Mouse (Mus musculus): ENCODE results near the gene Zfp827. TPM values are rescaled to one million over a fixed set of nuclear protein-coding genes. Genes with fewer than 3 reads are reported as not detected.
A peak's percentile ranks its signal among the peaks of the same experiment; 100 is the strongest.

Gene Zfp827
- total RNA-seq, 2 experiments from 2014 or later = 27.6 to 28.2 TPM

GRCm38 (mm10) chr8:79161172-79161778 is 133.0 kb downstream of the Zfp827 start:
- DNase-seq = no peak

GRCm38 (mm10) chr8:79162533-79163308 is 134.5 kb downstream of the Zfp827 start:
- DNase-seq = peak; percentile 89

DNA sequence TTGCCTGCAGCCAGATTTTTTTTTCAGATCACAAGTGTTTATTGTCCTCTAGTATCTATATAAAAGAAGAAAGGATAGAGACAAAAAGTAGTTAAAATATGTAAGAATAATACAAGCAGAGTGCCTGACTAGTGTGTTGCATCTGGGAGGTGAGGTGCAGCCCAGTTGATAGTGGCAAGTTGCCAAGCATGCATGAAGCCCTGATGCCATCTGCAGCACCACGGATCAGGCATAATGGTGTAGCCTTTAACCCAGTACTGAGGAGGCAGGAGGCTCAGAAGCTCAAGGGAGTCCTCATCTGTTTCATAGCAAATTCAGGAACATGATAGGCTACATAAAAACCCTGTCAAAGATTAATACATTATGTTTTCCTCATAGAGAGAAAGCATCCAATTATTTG is 136.1 kb downstream of the Zfp827 start:
- no peak for DNase-seq

DNA sequence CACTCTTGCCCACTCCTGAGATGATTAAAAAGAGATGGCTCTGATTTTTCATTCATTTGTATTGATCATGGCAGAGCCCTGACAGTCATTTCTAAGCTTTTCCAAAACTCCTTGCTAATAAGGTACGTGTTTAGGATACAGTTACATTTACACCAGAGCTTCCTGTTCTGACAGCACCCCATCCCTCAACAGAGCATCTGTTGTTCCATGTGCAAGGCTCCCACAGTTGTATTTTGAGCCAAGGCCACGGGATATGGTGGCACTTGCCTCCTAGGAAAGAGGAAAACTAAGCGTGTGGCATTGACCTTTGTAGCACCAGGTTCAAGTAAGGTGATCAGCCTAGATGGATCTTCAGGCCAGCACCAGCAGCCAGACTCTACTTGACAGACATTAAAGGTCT is 137.0 kb downstream of the Zfp827 start:
- DNase-seq = no peak

DNA sequence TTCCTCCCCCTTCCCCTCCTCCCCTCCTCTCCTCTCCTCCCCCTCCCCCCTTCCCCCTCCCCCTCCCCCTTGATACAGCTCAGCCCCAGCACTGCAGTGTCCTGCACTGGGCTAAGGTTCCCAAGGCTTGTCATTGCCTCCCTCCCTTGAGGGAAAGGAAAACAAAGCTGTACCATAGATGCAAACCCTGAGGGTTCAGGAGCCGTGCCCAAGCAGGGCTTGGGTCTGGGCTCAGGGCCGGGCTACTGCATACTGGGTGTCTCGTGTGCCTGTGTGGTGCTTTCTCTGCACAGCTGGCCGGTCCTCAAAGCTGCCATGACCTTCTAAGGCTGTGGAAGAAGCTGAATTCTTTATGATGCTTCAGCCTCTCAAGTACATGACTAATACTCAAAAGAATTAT is 145.4 kb downstream of the Zfp827 start:
- DNase-seq = no peak

DNA sequence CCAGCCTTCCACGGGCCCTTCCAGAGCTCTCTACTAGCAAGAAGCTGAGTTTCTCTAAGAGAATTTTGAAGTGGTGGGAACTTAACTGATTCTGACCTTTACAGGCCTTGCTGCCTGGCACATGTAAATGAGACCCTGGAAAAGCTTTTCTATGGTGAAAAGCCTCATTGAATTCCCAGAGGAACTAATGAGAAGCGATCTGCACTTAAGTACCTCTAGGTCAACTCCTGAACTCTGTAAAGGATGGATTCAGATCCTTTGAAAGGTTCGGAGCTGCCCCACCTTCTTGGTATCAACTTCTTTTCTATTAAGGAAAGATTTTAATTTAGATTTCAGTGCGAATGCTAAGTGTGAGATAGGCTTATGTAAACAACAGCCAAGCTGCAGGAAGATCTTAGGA is 147.8 kb downstream of the Zfp827 start:
- no peak for DNase-seq

DNA sequence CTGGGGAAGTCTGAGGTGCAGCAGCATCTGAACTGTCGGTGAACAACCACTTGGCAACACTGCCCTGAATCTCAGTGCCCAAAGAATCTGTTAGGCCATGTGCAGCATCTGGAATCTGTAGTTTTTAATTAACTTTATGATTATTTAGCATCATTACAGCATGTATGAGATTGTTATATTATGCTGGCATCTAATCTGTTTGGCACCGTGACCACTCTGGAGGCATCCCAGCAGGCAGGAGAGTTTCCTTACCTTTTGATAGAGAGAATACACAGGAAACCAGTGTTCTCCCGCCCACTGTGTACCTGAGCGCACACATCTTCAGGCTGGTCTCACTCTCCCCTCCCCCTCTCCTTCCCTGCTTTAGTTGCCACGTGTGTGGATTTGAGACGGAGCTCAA is 151.4 kb downstream of the Zfp827 start:
- no peak for DNase-seq

- no peak for DNase-seq
Measured at GRCm38 (mm10) chr8:79185488-79185887, 157.3 kb downstream of the Zfp827 start.

DNA sequence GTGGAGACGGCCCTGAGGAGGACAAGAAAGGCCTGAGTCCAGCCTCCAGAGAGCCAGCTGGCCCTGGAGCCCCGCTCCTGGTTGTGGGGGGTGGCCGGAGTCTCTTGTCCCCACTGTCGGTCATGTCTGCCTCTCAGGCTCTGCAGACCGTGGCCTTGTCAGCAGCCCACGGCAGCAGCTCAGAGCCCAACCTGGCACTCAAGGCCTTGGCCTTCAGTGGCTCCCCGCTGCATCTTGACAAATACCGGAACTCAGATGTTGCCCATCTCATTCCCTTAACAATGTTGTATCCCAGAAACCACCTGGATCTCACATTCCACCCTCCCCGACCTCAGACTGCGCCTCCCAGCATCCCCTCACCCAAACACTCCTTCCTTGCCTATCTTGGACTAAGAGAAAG is 161.8 kb downstream of the Zfp827 start:
- DNase-seq = no peak

DNA sequence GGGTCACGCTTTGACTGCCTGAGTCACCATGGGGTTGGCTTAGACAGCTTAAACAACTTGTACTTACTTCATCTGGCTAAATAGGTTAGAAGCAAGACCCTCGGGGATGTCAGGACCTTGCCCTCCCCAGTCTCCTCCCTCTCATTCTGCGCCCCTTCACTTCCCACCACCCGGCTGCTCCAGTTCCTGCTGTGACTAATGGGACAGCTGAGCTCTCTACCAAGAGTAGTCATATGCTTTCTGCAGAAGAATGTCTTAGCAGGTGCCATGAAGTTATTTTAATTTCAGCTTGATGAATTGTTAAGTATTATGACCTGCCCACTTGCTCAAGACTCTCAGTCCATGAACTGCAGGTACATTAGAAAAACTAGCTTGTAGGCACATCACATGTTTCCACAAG is 168.2 kb downstream of the Zfp827 start:
- no peak for DNase-seq

DNA sequence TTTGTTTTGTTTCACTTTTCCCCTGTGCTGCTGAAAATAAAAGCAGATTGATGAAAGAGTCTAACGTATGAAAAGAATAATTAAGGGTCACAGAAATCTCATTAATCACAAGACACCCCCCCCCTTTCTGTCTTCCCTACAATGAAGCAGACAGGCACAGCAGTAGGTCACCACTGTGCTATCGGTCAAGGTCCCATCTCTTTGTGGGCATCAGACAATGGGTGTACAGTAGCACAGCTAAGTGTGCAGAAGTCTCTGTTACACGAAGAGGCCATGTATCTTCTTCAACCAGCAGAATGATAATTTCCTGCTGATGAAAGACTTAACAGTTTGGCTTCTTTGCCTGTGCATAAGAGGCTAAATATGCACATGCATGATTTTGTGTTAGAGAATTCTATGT is 170.4 kb downstream of the Zfp827 start:
- no peak for DNase-seq

- DNase-seq = no peak
Measured at GRCm38 (mm10) chr8:79201446-79202147, 173.4 kb downstream of the Zfp827 start.

DNA sequence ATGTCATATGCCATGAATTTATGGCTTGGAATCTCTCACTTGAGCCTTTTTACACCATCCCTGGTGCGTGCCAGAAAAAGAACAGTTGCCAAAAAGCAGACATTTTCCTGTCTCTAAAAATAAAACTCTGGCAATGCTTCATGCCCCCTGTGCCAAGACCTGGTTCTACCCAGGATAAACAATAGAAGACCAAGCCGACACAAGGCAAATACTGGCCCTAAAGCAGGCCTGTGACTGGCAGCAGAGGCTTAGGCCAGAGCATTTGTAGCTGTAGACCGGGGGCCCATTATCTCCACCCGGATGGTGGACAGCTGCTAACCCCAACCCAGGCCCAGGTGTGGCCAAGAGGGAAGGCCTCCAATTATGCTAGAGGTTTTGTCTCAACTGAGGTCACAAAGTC is 178.7 kb downstream of the Zfp827 start:
- peak; percentile 66 for DNase-seq

DNA sequence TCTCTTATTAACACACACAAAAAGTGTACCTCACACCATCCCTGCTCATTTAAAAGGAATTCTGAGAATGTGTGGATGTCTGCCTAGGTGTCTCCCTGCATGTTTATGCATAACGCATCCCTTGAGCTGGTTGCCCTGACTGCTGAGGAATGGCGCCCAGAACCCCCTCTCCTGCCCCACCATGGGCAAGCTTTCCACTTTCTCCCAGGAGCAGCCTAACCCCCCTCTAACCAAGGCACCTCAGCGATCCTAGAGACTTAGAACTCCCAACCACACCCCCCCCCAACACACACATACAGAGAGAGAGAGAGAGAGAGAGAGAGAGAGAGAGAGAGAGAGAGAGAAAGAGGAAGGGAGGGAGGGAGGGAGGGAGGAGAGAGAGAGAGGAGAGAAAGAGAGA is 179.9 kb downstream of the Zfp827 start:
- no peak for DNase-seq

DNA sequence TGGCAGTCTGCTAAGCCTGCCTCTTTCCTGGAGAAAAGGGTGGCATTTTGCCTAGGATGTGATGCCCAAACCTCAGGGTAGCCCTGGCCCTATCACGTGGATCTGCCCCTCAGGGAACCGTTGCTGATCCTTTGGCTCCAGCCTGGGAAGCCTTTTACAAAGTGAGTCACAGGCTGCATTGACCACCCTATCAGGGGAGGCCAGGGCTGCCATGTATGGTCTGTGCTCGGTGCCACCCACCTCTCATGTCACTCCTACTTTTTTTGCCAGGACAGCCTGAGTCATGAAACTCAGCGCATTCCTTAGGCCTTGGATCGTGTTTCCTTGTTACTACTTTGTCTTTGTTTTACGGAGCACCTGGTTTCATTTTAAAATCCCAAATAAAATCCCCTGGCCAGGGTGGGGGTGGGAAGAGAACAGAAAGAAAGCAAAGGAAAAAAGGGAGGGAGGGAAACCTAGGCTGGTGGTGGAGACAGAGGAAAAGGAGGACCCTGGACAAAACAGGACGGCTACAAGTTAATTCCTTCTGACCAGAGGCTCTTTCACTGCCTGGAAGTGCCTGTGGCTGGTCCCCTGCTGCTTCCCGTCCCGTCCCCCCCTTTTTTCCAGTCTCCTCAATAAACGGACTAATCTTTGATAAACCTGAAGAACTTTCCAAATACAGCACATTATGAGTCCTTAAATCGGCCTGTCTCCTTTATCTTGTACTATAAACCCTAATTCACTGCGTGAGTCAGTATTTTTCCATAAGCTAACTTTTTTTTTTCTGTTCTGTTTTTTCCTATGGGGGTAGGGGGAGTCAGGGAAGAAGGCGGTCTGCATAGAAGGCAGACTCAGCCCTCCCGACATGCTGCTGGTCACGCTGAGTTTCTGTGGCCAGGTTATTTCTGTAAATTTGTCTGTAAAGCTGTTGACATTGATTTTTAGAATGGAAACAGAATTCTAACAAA is 180.7 kb downstream of the Zfp827 start:
- DNase-seq = peak; percentile 57

DNA sequence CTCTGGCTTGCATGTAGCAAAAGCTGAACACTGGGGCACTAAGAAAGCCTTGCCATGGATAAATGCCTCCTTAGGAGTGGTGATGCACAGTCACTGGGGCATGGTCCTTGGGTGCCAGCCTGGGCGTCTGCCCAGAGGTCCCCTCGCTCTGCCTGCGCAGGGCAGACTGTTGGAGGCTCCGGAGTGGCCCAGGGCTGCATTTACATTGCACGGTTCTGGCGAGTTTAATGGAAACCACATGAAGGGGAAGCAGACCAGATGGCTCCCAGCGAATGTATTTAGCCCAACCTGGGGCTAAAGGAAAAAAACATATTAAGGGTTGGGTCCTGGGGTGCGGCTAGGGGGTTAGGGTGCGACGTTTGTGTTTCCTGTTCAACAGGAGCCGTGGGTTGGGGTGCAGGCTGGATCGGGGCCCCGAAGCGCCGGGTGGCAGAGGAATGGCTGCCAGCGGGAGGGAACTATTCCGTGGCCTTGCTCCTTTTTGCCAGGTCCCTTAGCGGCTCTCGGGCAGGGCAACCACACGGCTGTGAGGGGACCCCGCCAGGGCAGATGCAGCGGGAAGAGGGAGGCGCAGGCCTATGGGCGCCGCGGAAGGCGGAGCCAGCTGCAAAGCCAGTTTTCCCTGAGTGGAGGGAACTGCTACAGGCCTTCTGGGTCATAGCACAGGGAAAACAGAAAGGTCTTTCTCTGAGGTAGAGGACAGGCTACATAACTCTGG is 181.6 kb downstream of the Zfp827 start:
- DNase-seq = peak; percentile 67

DNA sequence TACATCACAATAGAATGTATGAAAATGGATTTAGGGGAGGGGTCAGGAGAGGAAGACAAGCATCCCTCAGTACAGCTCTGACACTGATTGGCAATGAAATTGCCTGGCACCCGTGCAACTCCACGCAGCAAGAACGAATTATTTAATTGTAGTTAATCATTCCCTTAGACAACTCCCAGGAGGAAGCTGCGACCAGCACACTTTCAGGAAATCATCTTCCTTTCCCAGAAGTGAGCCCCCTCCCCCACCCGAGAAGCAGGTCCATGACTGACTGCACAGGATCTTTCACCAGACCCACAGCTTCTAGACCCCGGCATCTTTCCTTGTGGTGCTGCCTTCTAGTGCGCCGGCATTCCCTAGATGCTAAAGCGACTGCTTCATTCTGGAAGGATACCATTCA is 183.4 kb downstream of the Zfp827 start:
- no peak for DNase-seq

GRCm38 (mm10) chr8:79222106-79222751 is 194.0 kb downstream of the Zfp827 start:
- DNase-seq = peak; percentile 30

GRCm38 (mm10) chr8:79222752-79223141 is 194.5 kb downstream of the Zfp827 start:
- DNase-seq = no peak

- no peak for DNase-seq
Measured at GRCm38 (mm10) chr8:79224363-79224762, 196.1 kb downstream of the Zfp827 start.

DNA sequence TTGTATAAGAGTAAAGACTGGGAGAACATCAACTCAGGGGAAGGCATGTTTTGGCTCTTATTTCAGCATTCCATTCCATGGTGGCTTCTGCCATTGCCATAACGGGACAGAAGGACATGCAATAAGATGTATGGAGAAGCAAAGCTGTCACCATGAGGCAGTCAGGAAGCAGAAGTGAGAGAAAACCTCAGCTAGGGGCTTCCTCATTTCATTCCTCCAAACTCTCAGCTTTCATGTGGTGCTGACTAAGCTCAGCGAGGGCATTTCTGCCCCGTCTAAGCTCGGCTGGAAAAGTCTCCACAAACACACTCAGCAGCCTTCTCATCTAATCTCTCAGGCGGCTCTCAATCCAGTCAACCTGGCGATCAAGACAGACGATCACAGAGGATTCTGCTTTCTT is 197.3 kb downstream of the Zfp827 start:
- DNase-seq = no peak
